Mouse (Mus musculus) spleen, adult 2 months (tissue): ENCODE data around the gene Rsph14. TPM values are rescaled to one million over a fixed set of nuclear protein-coding genes. Genes with fewer than 3 reads are reported as not detected.

ENCODE experiments used
- DNase-seq, 2 experiments: peaks; one replicate each; pipeline versions ENCODE4 v3.0.0 to v3.0.0-alpha.2; 2012 to 2021; ENCODE audit warnings: low spot score in 2 of 2, low read depth in 1 of 2
- H3K27ac ChIP-seq: fragments of 200-500 bp; 2 replicates; pipeline ENCODE4 v1.5.1; 2012; ENCODE audit warnings: low read length, inconsistent platforms; ENCODE audit not compliant: insufficient read depth
- H3K27me3 ChIP-seq: fragments of 200-500 bp; 2 replicates; pipeline ENCODE4 v1.6.1; 2012; ENCODE audit warnings: mild to moderate bottlenecking, moderate library complexity, low read length, inconsistent platforms; ENCODE audit not compliant: control insufficient read depth, insufficient read depth
- H3K36me3 ChIP-seq: fragments of 200-500 bp; 2 replicates; pipeline ENCODE4 v1.6.1; 2012; ENCODE audit warnings: mild to moderate bottlenecking, low read length, inconsistent platforms; ENCODE audit not compliant: control insufficient read depth, insufficient read depth
- H3K4me1 ChIP-seq: fragments of 200-500 bp; 2 replicates; pipeline ENCODE4 v1.6.1; 2011; ENCODE audit warnings: inconsistent platforms; ENCODE audit not compliant: control insufficient read depth, insufficient read depth, insufficient read length
- H3K4me3 ChIP-seq: fragments of 200-500 bp; 2 replicates; pipeline ENCODE4 v1.5.1; 2011; ENCODE audit warnings: mild to moderate bottlenecking, inconsistent platforms; ENCODE audit not compliant: insufficient read depth, insufficient read length; ENCODE audit errors: extremely low read depth
- CTCF ChIP-seq: fragments of 200-500 bp; IDR thresholded peaks from 2 replicates; pipeline ENCODE4 v1.5.1; 2011; ENCODE audit warnings: mild to moderate bottlenecking, inconsistent platforms; ENCODE audit not compliant: insufficient read depth, insufficient read length, insufficient replicate concordance; ENCODE audit errors: extremely low read depth
- POLR2A ChIP-seq: fragments of 200-500 bp; IDR thresholded peaks from 2 replicates; pipeline ENCODE4 v1.6.1; 2011; ENCODE audit warnings: low read depth, low read length, inconsistent platforms
- whole genome bisulfite sequencing: fragments of 180-500 bp; shearing (Covaris S2); methylation state at CpG from one replicate; pipeline ENCODE4 v1.1.7; 2018; 5-methylcytosine and 5-hydroxymethylcytosine counted together
- polyA plus RNA-seq: library from polyadenylated mRNA; depleted of rRNA; stranded (reverse); fragments of >200 nt; gene quantifications from 2 replicates; pipeline ENCODE4 v1.2.3, GENCODE M21; 2012

The Rsph14 gene
- polyA plus RNA-seq, 1 experiment, result not detected

DNA sequence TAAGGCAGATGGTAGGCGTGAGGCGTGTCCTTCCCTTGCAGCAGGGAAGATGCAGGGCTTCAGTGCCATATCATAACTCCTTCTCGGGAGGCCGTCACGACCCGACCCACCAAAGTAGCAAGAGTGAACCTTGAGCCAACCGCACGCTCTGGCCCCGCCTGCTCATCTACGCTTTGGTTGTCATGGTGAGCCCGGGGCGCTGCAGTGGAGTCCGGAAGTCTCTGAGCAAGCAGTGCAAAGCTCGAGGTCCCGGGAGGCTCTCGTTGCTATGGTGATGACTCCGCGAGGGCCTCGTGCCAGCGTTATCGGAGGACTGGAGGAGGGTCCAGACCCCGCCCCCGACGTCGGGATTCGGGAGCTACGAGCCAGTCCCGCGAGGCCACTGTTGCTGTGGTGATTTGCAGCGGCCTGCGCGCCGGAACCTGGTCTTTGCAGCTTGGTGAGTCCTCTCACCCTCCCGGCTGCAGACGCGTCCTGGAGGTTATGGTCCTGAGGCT is 4.5 kb upstream of the Rsph14 start, which contains the start of gene Rab36:
TSS of gene Rab36 (plus strand) at position 176 of the 497 bp plus-strand sequence.
- WGBS, result 1% methylated on average over 36 of the region's 36 CpGs
- Histone ChIP-seq H3K36me3 (no peaks in the 10 kb centered on the region), H3K4me1 (peaks cover 4% of the 10 kb centered on the region; the same call in 1 of the 2 replicates), H3K4me3 (peak within 1 kb of the TSS; percentile 49; the same call in 1 of the 2 replicates), H3K27ac (no peak within 1 kb of the TSS), H3K27me3 (no peaks in the 10 kb centered on the region)
- peak; percentile 52 to 79 for DNase-seq
- TF ChIP-seq POLR2A, result no peak
- TF ChIP-seq CTCF, result no peak

DNA sequence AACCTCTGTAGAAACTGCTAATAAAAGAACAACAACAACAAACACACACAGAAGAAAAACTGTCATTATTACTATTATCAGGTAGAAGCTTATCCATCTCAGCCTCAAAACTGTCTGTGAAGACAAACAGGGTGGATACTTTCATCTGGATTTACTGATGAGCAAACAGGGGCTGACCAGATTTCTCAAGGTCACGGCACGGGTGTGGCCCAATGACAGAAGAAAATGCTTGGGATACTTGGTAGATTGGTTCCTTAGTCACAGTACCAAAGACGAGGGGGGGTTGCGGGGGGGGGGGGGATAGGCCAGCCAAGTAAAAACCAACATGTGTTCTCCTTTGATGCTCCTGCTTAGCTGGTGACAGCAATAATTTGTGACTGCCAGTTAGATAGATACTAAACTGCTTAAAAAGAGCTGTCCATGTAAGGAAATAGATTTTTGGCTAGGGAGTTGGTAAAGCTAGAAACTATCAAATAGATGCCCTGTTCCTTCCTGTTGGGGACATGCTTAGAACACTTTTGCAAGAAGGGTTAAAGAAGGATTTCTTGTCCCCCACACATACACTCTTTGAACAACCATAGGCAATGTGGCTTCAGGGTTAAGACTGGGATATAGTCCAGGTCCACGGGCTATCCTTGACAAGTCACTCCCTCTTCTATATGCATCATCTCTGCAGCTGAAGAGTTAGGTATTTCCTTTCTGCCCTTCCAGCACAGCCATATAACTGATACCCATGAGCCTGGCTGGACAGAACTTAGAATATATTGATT is 856 bp downstream of the Rsph14 start:
- 79% methylated on average over 5 of the region's 5 CpGs for WGBS
- TF ChIP-seq CTCF (no peak), POLR2A (no peak)
- H3K27ac ChIP-seq, result no peak overlapping the region
- no peaks in the 10 kb centered on the region for H3K27me3 ChIP-seq
- no peak overlapping the region for H3K4me3 ChIP-seq
- no peaks in the 10 kb centered on the region for H3K4me1 ChIP-seq
- no peak for DNase-seq
- H3K36me3 ChIP-seq, result no peaks in the 10 kb centered on the region

DNA sequence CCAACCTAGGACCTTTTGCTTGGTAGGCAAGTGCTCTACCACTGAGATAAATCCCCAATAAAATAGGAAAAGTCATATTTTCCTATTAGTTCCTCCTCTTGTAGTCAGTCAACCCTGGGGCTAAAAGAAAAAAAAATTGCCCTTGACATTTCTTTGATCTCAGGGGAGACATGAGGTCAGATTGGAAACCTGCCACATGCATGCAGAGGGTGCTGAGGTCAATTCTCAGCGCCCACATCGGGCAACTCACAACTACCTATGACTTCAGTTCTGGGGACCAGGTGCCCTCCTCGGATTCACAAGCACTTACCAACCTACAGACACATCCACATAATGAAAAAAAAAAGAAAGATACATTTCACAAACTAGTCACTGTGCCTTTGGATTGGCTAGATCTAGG is 2.2 kb downstream of the Rsph14 start:
- TF ChIP-seq POLR2A (no peak), CTCF (no peak)
- no peak overlapping the region for H3K4me3 ChIP-seq
- WGBS, result 76% methylated on average over 3 of the region's 3 CpGs
- no peaks in the 10 kb centered on the region for H3K27me3 ChIP-seq
- H3K27ac ChIP-seq, result no peak overlapping the region
- no peak for DNase-seq
- no peaks in the 10 kb centered on the region for H3K36me3 ChIP-seq
- no peaks in the 10 kb centered on the region for H3K4me1 ChIP-seq

DNA sequence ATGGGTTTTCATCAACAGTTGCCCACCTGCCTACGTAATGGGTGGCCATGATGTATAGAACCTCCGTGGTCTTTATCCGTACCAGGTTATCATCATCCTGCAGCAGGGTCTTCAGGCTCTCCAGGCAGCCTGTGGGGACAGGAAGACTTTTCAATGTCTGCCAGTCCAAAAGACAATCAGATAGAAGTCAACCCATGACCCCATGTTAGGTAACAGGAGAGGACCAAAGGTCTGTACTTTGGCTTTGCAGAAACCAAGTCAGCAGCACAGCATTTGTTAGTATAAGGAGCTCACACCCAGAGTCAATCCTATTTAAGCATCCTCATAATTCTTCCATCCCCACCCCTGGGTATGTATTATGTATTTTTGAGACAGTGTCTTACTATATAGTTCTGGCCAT is 2.7 kb downstream of the Rsph14 start:
- Histone ChIP-seq H3K27ac (no peak overlapping the region), H3K27me3 (no peaks in the 10 kb centered on the region), H3K4me3 (no peak overlapping the region), H3K4me1 (no peaks in the 10 kb centered on the region), H3K36me3 (no peaks in the 10 kb centered on the region)
- WGBS, result 91% methylated on average over 3 of the region's 3 CpGs
- DNase-seq, result no peak
- TF ChIP-seq POLR2A (no peak), CTCF (no peak)

DNA sequence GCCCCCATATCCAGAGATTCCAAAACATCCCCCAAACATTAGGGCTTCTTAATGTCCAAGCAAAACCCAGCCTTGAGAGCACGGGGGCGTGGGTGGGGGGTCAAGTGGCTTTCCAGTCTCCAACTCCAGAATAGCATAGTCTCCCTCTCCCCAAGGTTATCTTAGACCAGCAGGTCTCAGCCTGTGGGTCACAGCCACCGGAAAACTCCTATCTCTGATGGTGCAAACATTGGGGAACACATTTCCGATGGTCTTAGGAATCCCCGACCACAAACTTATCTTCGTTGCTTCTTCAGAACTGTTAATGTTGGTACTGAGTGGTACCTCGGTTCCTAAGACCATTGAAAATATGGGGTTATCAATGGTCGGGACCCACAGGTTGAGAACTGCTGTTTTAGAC is 3.6 kb downstream of the Rsph14 start:
- Histone ChIP-seq H3K36me3 (no peaks in the 10 kb centered on the region), H3K27ac (no peak overlapping the region), H3K27me3 (no peaks in the 10 kb centered on the region), H3K4me3 (no peak overlapping the region), H3K4me1 (no peaks in the 10 kb centered on the region)
- TF ChIP-seq CTCF, result no peak
- no peak for DNase-seq
- 82% methylated on average over 8 of the region's 8 CpGs for WGBS

DNA sequence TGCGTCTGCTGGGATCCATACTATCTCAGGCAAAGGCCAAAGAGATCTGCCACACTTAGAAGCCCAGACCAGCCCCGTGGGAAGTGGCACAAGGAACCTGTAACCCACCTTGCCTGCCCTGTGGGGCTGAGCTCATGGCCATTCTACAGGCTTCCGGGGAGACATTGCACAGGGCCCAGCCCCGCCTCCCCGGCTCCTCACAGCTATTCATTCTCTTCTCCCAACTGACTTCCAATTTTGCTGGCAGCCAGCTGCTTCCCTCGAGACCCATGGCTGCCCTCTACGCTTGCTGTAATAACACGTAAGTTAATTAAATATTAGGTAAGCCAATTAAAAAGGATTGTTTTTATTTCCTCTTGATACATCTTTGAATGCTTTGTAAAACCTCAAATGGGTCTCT is 5.9 kb downstream of the Rsph14 start:
- Histone ChIP-seq H3K36me3 (no peaks in the 10 kb centered on the region), H3K4me1 (no peaks in the 10 kb centered on the region), H3K4me3 (no peak overlapping the region), H3K27ac (no peak overlapping the region), H3K27me3 (no peaks in the 10 kb centered on the region)
- DNase-seq, result no peak
- WGBS, result 83% methylated on average over 8 of the region's 8 CpGs
- TF ChIP-seq CTCF, result no peak
- TF ChIP-seq POLR2A, result no peak

DNA sequence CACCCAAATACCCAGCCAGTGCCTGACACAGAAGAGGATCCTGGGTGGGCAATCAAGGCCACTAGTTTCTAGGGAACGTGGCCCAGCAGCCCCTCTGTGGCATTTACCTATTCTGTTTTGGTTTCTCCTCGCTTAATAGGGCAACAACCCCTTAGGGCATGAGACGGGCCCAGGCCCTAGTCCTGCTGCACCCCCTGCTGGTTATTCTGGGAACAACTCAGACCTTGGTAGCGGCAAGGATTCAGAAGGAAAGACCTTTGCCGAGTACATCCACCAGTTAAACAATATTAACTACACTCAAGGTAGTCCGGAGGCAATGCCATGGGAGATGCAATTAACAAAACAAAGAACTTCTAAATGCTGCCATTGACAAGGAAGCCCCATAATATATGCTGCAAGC is 11.2 kb downstream of the Rsph14 start:
- DNase-seq, result peak; percentile 7 to 46
- no peaks in the 10 kb centered on the region for H3K36me3 ChIP-seq
- no peak overlapping the region for H3K27ac ChIP-seq
- H3K4me1 ChIP-seq, result no peaks in the 10 kb centered on the region
- no peak overlapping the region for H3K4me3 ChIP-seq
- H3K27me3 ChIP-seq, result no peaks in the 10 kb centered on the region
- TF ChIP-seq POLR2A, result no peak
- peak; percentile 73; the same call in 1 of the 2 replicates for TF ChIP-seq CTCF
- WGBS, result 6% methylated on average over 6 of the region's 6 CpGs
